Mouse (Mus musculus) ES-E14 (cell line): ENCODE measurements around the gene Sult1a1. TPM values are rescaled to one million over a fixed set of nuclear protein-coding genes. Genes with fewer than 3 reads are reported as not detected.

ENCODE experiments used
- DNase-seq: peaks from one replicate; pipeline ENCODE4 v3.0.0-alpha.2; 2013; ENCODE audit warnings: low read depth, low spot score
- H3K27ac ChIP-seq: 2 replicates; pipeline ENCODE4 v1.5.1; 2012; ENCODE audit warnings: low read depth, mild to moderate bottlenecking, low read length, moderate library complexity, mixed read lengths; ENCODE audit not compliant: poor library complexity, insufficient read depth, severe bottlenecking
- H3K36me3 ChIP-seq: 2 replicates; pipeline ENCODE4 v1.6.1; 2012; ENCODE audit warnings: mild to moderate bottlenecking, low read length, moderate library complexity, mixed read lengths; ENCODE audit not compliant: control insufficient read depth, poor library complexity, insufficient read depth, severe bottlenecking
- H3K4me1 ChIP-seq, 2 experiments: fragments of 150-350 bp in 1 of 2; sonication (generic) in 1 of 2; 2 replicates each; pipeline ENCODE4 v1.6.1; 2012; ENCODE audit warnings: low read length in 2 of 2, mild to moderate bottlenecking in 1 of 2, mixed read lengths in 1 of 2; ENCODE audit not compliant: control insufficient read depth in 2 of 2, insufficient read depth in 2 of 2, poor library complexity in 1 of 2
- H3K4me3 ChIP-seq, 2 experiments: fragments of 150-350 bp in 1 of 2; sonication (generic) in 1 of 2; 2 replicates each; pipeline ENCODE4 v1.5.1; 2012; ENCODE audit warnings: low read length in 2 of 2, low read depth in 1 of 2, mild to moderate bottlenecking in 1 of 2, mixed read lengths in 1 of 2; ENCODE audit not compliant: insufficient read depth in 1 of 2, poor library complexity in 1 of 2, severe bottlenecking in 1 of 2
- H3K9ac ChIP-seq: 2 replicates; pipeline ENCODE4 v1.6.1; 2012; ENCODE audit warnings: low read depth, mild to moderate bottlenecking, low read length, mixed read lengths; ENCODE audit not compliant: poor library complexity, insufficient read depth, severe bottlenecking
- H3K9me3 ChIP-seq: fragments of 150-350 bp; sonication (generic); 2 replicates; pipeline ENCODE4 v1.6.1; 2012; ENCODE audit warnings: low read depth, mild to moderate bottlenecking, low read length; ENCODE audit not compliant: control insufficient read depth, insufficient read depth
- CHD2 ChIP-seq: IDR thresholded peaks from 2 replicates; pipeline ENCODE4 v1.6.1; 2014; ENCODE audit warnings: mild to moderate bottlenecking, low read depth, low read length, inconsistent platforms
- HCFC1 ChIP-seq: IDR thresholded peaks from 2 replicates; pipeline ENCODE4 v1.6.1; 2012; ENCODE audit warnings: low read length, inconsistent platforms, borderline replicate concordance; ENCODE audit not compliant: insufficient read depth
- MAFK ChIP-seq: IDR thresholded peaks from 2 replicates; pipeline ENCODE4 v1.6.1; 2014; ENCODE audit warnings: mild to moderate bottlenecking, low read depth, low read length, inconsistent platforms; ENCODE audit not compliant: insufficient read depth
- ZC3H11A ChIP-seq: IDR thresholded peaks from 2 replicates; pipeline ENCODE4 v1.6.1; 2012; ENCODE audit warnings: low read depth, mild to moderate bottlenecking, inconsistent platforms, low read length, borderline replicate concordance
- ZNF384 ChIP-seq: IDR thresholded peaks from 2 replicates; pipeline ENCODE4 v1.6.1; 2012; ENCODE audit warnings: low read depth, low read length, inconsistent platforms
- in situ Hi-C, 2 experiments: fragments of 600-800 bp; cut with MboI; formaldehyde crosslinking; loops; one replicate each; pipeline ENCODE4 v1.15.1; 2025; ENCODE audit warnings: low sequenced_read_pairs in 2 of 2, inconsistent platforms in 1 of 2; ENCODE audit not compliant: unreplicated experiment in 2 of 2
- total RNA-seq: library from RNA; depleted of rRNA; stranded (reverse); fragments of 300-350 nt; gene quantifications from 2 replicates; pipeline ENCODE4 v1.2.3, GENCODE M21; 2012; rRNA removed

The Sult1a1 gene
- total RNA-seq, 1 experiment = 0.22 TPM

DNA sequence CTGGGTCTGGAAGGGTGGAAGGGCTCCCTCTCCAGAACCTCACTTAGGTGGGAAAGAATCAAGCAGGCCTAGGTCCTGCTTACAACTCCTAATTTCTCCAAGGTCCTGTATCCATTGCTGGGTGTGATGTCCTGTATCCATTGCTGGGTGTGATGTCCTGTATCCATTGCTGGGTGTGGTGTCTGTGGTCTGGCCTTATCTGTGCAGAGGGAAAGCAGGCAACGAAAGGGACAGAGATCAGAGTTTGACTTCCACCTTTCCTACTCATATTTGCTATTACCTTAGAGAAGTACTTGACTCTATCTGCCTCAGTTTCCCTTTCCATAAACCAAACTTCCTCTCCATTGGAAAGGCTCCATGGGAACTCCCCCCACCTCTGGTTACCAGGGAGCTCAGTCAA is 52.9 kb downstream of the Sult1a1 start:
- no peak for DNase-seq
- H3K9me3 ChIP-seq = no peaks in the 10 kb centered on the region
- no peak overlapping the region for H3K4me3 ChIP-seq
- no peaks in the 10 kb centered on the region; the same call in 1 of the 2 replicates for H3K36me3 ChIP-seq
- TF ChIP-seq ZNF384 (no peak), HCFC1 (no peak), CHD2 (no peak), MAFK (no peak), ZC3H11A (no peak)
- H3K4me1 ChIP-seq = peaks cover 5 to 9% of the 10 kb centered on the region in 2 experiments; a peak in 3 of 4 replicates
- in situ Hi-C loops = no loop called here
- H3K27ac ChIP-seq = no peak overlapping the region
- H3K9ac ChIP-seq = no peak overlapping the region

Other genes starting within 250 kb of the Sult1a1 start
- 22.1 and 27.8 TPM in 2 replicates for gene Rabep2, start 247.7 kb downstream of the Sult1a1 start, total RNA-seq
- 0.11 and 0.27 TPM in 2 replicates for gene Atp2a1, start 213.3 kb downstream of the Sult1a1 start, total RNA-seq
- gene Sh2b1, start 201.0 kb downstream of the Sult1a1 start, total RNA-seq = 20.3 and 22.5 TPM in 2 replicates
- gene Tufm, start 189.1 kb downstream of the Sult1a1 start, total RNA-seq = 125 and 133 TPM in 2 replicates
- gene Atxn2l, start 173.0 kb downstream of the Sult1a1 start, total RNA-seq = 72.3 and 80.1 TPM in 2 replicates
- gene Eif3c, start 110.0 kb downstream of the Sult1a1 start, total RNA-seq = 257 and 289 TPM in 2 replicates
- 2.3 and 2.6 TPM in 2 replicates for gene Apobr, start 91.5 kb downstream of the Sult1a1 start, total RNA-seq
- 35.1 and 61.6 TPM in 2 replicates for gene Cln3, start 90.6 kb downstream of the Sult1a1 start, total RNA-seq
- gene Il27, start 81.5 kb downstream of the Sult1a1 start, total RNA-seq = not detected in 2 replicates
- 16.4 and 20.4 TPM in 2 replicates for gene Nupr1, start 45.6 kb downstream of the Sult1a1 start, total RNA-seq
- gene Sgf29, start 27.1 kb downstream of the Sult1a1 start, total RNA-seq = 35.8 and 55.3 TPM in 2 replicates
- 187 and 246 TPM in 2 replicates for gene Bola2, start 19.0 kb upstream of the Sult1a1 start, total RNA-seq
- gene Slx1b, start 19.4 kb upstream of the Sult1a1 start, total RNA-seq = 22.3 and 27.7 TPM in 2 replicates
- 4.1 and 10.3 TPM in 2 replicates for gene Coro1a, start 31.4 kb upstream of the Sult1a1 start, total RNA-seq
- 31.1 and 42.1 TPM in 2 replicates for gene Mapk3, start 83.2 kb upstream of the Sult1a1 start, total RNA-seq
- 4.0 and 5.9 TPM in 2 replicates for gene Gdpd3, start 89.9 kb upstream of the Sult1a1 start, total RNA-seq
- 19.4 and 20.8 TPM in 2 replicates for gene Ypel3, start 100.5 kb upstream of the Sult1a1 start, total RNA-seq
- gene Tbx6, start 105.1 kb upstream of the Sult1a1 start, total RNA-seq = 0.89 and 1.7 TPM in 2 replicates
- gene Ppp4c, start 116.1 kb upstream of the Sult1a1 start, total RNA-seq = 260 and 291 TPM in 2 replicates
- gene Fam57b, start 121.2 kb upstream of the Sult1a1 start, total RNA-seq = 1.9 and 2.5 TPM in 2 replicates
- gene 4930451I11Rik, start 155.2 kb upstream of the Sult1a1 start, total RNA-seq = not detected in 2 replicates
- 5.5 and 7.7 TPM in 2 replicates for gene Doc2a, start 171.0 kb upstream of the Sult1a1 start, total RNA-seq
- gene Hirip3, start 185.5 kb upstream of the Sult1a1 start, total RNA-seq = 99.7 and 111 TPM in 2 replicates
- 68.7 and 78.7 TPM in 2 replicates for gene Ino80e, start 185.9 kb upstream of the Sult1a1 start, total RNA-seq
- gene Taok2, start 208.3 kb upstream of the Sult1a1 start, total RNA-seq = 42.3 and 57.2 TPM in 2 replicates
- gene Tmem219, start 246.5 kb upstream of the Sult1a1 start, total RNA-seq = 14.7 and 25.6 TPM in 2 replicates